Mouse (Mus musculus) thymus, postnatal 10 days (tissue): ENCODE data around the gene Prkar1b.
A peak's percentile ranks its signal among the peaks of the same experiment; 100 is the strongest.

Experiments
- DNase-seq, 2 experiments: peaks; one replicate each; pipeline ENCODE4 v3.0.0; 2021; ENCODE audit warnings: low spot score in 2 of 2

The Prkar1b gene

DNA sequence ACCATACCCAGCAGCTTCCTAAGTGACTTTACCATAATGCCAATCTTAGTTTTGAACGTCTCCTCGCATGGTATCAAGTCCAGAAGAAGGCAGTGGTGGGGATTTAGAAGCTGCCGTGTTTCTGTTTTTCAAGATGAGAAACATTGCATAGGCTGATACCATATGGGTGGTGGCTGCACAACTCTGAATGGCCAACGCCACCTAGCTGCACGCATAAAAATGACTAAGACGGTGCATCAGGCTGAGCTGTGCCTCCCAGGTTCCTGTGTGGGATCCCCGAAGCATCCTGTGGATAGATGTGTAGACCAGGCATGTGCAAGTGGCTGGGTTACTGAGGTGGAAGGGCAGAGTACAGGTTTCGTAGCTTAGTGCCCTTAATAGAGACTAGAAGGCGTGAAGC is 42.0 kb downstream of the Prkar1b start:
- no peak for DNase-seq

DNA sequence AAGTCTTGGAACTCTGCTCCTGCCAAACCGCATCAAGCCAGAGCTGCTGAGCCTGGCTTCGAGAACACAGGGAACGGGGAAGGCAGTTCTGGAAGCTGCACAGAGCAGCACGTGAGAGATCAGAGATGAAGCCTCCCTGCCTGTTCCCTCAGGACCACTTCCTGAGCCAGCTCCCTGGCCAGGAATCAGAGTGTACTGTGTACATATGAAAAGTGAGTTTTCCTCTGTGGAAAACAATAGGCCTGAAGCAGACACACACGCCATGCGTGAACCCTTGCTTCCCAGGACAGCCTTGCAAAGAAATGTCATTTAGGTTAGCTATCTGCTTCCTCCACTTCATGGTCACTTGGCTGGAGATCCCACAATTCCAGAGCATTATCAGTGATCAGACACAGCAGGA is 48.0 kb downstream of the Prkar1b start:
- no peak for DNase-seq

DNA sequence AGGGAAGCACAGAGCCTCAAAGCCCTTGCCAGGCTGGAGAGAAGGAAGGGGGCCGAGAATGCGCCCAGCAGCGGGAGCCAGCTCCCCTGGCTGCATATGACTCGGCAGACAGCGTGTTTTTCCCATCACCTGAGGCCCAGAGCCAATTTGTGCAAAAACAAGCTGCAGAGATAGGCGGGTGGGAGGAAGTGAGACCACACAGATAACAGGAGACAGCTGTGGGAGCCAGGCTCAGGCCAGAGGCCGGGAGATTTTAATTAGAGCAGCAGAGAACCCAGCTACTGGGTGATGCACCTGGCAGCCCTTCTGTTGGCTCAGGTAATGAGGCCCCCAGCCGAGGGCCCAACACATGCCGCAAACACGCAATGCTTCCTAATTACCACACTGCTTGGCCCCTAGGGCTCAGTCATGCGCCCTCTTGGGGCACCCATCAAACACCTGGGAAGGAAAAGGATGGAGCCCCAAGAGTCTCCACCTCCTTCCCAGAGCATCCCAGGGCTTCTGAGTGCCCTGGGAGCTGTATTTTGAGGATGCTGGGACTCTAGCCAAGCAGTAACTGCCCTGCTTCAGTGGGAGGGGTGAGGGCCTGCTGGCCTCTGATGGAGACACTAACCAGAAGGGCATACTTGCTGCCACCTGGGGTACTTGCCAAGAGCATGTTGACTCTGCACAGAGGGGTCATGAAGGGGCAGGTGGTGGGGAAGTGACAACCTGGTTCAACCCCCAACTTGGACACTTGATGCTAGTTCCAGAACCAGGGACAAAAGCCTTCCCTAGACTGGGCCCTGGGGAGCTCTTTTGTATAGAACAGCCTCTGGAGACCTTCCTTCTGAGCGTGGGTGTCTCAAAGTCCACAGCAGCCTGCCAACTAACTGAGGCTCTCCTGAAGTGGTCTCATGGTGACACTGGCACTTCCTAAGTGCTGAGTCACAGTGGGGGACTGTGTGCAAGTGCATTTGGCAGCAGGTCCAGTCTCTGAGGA is 50.5 kb downstream of the Prkar1b start:
- peak in 1 of 2 experiments; percentile 11 for DNase-seq

DNA sequence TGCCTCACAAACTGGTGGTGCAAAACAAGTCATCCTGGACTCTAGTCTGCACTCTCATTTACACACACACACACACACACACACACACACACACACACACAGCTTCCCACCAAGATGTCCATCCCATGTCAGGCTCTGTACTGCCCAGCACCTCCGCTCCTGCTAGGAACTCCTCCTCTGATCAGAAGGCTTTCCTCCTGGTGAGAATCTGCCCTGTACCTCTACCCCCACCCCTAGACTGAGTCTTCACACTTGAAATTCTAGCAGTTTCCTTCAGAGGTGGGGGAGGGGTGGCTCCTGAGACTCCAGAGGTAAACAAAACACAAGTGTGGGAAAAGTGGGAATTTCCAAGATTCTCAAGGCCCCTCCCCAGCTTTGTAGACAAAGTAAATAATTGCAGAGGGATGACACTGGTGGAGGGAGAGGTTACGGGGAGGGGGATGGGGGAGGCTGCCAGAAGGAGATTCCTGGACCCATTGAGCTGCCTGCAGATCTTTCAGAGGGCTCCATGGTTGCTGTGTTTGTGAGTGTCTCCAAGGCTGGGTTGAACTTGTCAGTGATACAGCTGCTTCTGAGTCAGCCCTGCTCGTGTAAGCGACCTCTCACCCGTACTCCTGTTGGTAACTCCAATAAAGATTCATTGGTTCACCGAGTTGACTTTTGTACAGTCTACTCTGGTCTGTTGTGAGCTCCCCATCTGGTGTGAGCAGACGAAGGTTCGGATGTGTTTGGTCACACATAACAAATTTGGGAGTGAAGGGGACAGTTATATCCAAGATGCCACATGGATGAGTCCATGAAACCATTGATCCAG is 54.3 kb downstream of the Prkar1b start:
- no peak for DNase-seq

DNA sequence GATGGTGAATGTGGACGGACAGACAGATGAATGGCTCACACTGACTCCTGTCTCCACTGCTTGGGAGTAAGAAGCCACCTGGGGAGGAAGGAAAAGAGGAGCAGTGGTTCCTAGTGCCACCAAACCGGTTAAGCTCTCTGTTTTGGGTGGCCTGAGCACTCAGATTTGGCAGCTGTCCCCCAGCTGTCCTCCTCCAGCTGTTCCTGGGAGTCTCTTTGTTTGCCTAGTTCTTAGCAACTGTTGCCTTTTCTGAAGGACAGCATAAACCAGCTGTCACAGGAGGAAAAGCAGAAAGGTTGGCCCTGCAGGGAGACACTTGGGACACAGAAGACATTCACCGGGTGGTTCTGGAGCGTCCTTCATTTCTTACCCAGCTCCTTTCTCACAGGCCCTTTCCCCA is 56.3 kb downstream of the Prkar1b start:
- no peak for DNase-seq

DNA sequence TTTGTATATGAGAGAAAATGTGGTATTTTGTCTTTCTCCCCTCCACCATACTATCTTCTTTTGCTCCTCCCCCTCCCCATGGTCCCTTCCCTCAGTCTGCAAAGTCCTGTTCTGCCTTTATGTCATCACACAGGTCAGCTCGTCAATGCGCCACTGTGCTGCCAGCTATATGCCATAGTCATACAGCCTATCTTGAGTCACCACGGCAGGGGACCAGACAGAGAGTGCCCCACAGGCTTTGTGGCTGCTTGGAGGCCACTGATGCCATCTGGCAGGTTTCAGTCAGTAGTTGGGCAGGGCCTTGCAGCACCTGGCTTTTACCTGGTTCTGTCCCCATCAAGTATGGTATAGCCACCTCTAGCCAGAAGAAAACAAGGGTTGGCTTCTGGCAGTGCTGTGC is 58.1 kb downstream of the Prkar1b start:
- no peak for DNase-seq

DNA sequence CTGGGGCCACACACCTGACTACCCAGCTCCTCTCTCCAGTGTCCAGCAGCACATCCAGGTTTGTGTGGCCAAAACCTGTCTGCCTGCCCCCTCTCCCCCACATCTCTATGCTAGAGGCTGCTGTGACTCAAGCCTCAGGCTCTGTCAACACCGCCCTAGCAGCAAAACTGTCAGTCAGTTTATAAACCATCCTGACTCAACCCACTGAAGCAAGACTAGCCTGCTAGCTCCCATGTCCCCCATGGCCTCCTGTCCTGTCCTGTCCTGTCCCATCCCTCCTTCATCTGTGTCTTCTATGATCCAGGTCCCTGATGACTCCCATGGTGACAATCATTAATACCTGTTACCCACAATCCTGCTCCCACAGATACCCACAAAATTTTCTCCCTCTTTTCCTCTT is 59.6 kb downstream of the Prkar1b start:
- DNase-seq = no peak

DNA sequence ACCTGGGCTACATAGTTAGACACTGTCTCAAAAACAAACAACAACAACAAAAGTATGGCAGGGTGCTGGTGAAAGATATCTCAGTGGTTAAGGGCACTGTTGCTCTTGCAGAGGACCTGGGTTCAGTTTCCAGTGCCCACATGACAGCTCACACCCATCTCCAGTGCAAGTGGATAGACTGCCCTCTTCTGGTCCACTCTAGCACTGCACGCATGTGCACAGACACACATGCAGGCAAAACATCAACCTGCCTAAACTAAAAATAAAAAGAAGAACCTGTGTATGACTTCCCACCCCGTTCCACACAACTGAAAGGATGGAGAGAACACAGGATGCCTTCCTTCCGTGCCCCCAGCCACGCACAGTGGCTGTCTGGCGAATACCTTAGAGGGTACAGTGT is 61.6 kb downstream of the Prkar1b start:
- peak in 1 of 2 experiments; percentile 25 for DNase-seq

DNA sequence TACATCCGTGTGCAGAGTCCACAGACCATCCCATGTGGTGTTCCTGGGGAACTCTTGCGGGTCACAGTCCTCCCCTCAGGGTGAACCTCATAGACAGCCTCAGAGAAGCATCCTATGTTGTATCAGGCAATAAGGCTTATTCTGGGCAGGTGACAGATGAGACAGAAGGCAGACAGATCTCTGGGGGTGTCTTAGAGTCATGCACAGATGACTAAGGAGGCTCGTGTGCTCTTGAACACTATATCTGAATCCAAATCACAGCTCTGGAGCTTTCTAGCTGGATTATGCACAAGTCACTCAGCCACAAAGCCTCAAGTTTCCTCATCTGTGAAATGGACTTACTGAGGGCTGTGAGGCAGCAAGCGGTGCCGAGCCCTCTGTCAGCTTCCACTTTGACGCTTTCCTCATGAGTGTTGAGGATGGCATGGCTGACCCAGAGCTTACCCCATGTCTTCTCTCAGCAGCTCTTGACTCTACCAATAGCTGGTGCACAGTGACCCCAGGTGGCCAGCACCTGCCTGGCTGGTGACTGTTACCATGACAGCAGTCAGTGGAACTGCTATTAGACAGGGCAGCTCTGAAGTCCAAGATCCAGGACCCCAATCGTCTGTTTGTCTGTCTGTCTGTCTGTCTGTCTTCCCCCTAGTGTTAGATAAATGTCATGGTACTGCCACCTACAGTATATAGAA is 64.8 kb downstream of the Prkar1b start:
- no peak for DNase-seq

DNA sequence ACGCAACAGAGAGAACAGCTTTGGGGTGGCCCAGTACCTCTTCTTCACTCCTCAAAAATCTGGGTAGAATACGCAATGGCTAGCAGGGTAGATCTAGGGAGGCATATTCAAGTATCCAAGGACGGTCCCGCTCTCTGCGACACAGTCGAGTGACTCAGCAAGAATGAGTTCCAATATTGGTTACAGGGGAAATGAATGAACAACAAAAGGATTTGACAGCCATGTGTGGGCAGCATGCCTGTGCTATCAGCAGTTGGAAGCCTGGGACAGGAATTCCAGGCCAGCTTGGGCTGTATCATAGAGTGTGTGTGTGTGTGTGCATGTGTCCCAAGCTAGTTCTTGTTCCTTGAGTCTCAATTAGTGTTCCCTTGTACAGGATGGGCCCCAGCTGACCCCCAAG is 65.5 kb downstream of the Prkar1b start:
- no peak for DNase-seq

DNA sequence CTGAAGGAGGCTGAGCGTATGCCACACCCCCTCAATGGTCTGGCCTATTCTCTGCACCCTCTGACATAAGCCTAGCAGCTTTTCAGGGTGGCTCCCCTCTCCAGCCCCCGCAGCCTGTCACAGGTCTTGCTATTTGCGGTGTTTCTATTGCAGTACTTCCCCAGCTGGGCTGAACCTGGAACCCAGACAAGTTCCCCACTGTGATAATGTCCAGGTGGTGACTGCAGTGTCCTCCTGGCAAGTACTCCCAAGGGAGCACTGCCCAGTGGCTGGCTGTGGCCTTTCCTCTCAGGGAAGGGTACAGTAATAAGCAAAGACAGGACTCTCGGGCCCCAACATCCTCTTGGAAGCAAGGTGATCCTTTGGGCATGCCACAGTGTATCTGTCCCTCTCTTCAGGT is 66.0 kb downstream of the Prkar1b start:
- no peak for DNase-seq

DNA sequence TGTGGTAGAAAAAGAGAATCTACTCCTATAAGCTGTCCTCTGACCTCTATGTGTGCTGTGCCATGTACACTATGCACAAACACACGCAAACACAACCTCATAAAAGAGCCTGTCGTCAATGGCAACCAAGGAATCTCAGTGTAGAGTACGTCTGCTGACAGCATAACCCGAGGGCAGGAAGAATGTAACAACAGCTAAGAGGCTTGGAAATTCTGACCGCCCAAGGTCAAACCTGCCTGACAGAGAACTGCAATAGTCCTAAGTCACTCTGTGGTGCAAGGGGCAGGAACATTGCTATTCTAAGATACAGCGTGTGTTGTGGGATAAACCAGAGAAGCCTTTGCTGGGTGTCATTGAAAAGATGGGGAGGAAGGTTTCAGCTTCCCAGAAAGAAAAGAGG is 68.4 kb downstream of the Prkar1b start:
- DNase-seq = no peak

DNA sequence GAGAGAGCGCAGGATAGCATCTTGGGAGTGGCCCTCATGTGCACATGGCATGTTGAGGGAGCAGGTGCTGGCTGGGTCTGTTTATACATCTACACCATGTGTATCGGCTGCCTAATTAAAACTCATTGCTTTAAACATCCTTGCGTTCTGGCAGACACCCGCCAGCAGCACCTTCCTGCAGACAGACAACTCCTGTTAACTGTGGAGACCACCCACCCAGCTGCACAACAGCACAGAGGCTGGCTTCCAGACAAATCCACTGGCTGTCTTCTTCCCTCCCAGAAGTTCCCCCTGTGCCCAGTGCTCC is 71.7 kb downstream of the Prkar1b start:
- no peak for DNase-seq

DNA sequence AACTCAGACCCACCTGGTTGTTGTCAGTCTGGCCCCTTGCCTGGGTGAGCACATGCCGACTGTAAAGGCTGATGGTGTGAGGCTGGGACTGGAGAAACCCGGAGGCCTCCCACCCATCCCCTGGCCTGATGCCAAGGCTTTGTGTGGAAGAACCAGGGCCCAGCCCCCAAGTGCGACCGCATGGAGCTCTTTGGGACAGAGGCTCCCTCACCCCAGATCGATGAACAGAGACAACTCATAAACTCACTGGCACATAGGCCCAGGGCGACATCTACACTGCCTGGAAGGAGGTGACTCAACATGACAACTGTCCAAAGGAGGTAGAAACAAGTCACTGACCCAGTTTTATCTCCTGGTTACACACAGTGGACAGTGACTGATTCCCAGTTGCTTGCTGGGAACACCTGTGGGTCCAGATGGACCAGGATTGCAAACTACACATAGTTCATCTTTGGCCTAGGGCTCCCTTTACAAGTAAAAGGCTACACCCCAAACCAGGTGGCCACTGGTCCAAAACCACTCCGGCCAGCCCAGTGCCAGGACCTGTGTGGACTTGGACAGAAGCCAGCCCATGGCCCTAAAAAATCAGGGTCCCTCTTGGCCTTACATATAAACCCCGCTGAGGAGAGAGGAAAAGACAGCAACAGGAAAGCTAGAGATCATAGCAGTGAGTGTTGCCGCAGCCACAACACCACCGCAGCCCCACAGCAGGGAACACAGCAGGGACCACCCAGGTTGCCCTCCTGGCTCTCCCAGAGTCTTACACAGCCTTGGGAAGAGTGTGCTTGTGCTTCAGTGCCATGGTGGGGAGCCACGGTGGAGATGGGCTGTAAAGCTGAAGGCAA is 72.3 kb downstream of the Prkar1b start:
- no peak for DNase-seq

DNA sequence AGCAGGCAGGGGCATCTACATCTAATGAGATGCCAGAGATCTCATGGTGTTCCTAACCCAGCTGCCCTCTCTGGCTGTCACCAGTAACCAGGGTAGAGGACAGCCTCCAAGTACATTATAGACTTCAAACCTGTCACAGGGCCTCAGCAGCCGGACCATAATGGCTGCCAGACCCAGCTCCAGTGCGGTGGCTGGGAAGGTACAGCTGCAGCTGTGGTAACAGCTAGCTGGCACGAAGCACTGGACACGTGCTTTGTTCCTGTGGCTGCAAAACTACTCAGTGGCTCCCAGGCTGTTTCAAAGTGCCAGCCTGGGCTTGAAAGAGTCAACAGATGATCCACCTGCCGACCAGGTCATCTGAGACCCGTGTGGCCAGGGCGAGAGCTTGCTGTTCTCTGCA is 73.4 kb downstream of the Prkar1b start:
- no peak for DNase-seq

DNA sequence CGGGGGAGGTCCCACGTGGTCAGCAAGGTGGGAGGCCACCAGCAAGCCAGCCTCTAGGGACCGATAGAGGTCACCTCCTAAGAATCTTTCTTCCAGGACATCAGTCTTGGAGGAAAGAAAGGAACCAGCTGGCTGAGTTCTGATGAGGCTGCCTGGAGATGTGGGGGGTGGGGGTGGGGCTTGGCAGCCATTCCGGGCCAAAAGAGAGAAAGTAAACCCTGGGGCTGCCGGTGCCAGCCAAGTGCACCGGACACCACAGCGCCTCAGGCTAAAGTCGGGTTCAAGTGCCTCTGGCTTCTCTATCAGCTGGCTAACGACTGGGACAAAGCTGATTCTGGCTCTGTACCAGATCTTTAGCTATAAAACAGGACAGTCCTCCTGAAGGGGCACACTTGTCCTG is 74.0 kb downstream of the Prkar1b start:
- no peak for DNase-seq

DNA sequence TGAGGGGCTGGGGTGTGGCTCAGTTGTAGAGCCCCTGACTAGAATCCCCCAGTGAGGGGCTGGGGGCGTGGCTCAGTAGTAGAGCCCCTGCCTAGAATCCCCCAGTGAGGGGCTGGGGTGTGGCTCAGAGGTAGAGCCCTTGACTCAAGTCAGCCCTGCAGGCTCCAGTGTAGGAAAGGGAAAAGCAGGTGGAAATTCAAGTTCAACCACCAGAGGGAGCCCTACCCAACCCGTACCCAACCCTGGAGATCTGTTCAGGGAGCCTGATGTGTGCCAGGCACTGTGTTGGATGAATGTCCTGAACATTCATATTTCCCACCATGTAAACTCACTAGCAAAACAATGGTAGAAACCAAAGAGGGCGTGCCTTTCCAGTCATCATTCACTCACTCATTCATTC is 74.7 kb downstream of the Prkar1b start:
- peak; percentile 53 to 77 for DNase-seq

DNA sequence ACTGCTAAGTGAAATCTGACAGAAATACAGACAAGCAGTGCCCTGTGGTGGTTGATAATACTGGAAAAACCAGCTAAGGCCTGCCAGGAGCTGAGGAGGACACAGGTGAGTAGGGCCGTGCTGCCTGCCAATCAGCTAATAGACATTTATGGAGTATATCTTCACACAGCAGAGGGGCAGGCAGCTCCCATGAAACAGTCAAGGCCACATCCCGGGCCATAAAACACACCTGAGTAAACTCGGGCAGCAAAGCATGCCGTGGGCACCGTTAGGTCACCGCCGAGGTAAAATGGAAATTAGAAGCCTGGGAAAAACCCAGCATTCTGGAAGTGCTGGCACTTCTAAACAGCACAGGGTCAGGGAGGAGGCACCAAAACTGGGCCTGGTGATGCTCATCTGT is 75.8 kb downstream of the Prkar1b start:
- no peak for DNase-seq

DNA sequence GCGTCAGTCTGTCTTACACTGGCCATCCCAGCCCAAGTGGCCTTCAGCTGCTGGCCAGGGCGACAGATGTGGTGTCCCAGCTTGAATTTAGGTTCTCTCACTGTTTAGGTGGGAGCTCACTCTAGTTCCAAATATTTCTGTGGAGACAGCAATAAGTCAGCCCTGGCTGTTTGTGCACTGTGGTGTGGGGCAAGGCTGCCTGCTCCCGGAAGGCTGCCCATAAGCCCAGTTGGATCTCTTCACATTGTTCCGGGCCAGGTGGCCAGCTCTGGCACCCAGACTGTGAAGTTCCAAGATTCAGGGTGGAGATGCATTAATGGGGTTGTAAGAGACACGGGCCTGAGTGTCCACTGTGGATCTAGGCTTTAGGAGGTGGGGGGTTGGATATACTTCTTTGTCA is 76.9 kb downstream of the Prkar1b start:
- DNase-seq = no peak

DNA sequence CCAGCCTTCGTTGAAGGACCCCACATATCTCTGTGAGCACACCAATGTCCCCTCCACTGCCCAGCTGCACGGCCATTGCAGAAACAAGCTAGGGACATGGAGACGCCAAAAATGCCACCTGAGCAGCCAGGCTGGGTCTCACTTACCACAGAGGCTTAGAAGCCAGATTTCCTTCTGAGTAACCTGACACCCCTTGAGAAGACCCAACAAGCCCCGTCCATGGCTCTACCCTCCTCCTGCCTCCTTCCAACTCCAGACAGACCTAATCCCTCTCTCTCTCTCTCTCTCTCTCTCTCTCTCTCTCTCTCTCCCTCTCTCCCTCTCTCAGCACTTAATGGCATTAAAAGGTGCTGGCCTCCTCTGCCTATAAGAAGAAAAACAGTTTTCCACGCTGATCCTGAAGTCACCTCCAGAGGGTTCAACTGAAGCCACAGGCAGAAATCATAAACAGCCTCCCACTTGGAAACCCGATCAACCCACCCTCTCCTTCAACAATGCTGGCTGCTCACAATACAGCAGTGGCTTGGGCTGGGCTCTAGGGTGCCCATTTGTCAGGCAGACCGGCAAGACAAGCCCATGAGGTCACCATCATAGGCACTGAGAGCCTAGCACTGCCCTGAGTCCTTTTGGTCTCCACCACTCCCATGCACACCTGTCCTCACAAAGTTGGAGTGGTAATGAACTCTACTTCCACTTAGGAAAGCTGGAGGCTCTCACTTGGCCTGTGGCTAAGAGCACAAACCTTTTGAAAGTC is 82.8 kb downstream of the Prkar1b start:
- DNase-seq = no peak

DNA sequence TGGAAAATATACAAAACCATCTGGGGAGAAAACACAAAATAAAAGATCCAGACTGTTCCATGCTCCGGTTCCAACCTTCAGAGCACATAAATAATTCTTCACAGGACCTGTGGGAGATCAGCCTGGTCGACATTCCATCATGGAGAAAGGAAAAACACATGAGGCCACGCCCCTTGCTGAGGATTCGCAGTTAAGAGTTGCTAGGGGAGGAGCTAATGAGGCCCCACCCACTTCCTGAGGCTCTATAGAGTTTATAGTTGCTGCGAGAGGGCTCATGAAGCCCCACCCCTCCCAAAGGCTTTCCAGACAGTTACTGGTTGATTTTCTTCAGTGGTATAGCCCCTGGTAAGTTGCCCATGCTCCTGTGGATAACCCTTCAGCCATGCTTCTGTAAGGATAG is 85.2 kb downstream of the Prkar1b start:
- no peak for DNase-seq
